Mouse (Mus musculus) testis, adult 2 months (tissue): Measurements from ENCODE around the gene Mybbp1a.

ENCODE experiments used
- CTCF ChIP-seq: fragments of 200-500 bp; IDR thresholded peaks from 2 replicates; pipeline ENCODE4 v1.5.1; 2012; ENCODE audit warnings: low read depth, mild to moderate bottlenecking, inconsistent platforms, low read length, moderate library complexity; ENCODE audit not compliant: control insufficient read depth, insufficient read depth, insufficient replicate concordance
- POLR2A ChIP-seq: fragments of 200-500 bp; IDR thresholded peaks from 2 replicates; pipeline ENCODE4 v1.6.1; 2012; ENCODE audit warnings: low read depth, mild to moderate bottlenecking, inconsistent platforms, low read length, moderate library complexity; ENCODE audit not compliant: control insufficient read depth

- TF ChIP-seq CTCF (no peak), POLR2A (no peak)
These were observed 35.0 kb upstream of the Mybbp1a start for GRCm38 (mm10) chr11:72406079-72406675.
